Mouse (Mus musculus): ENCODE results near the gene Ednra. TPM values are rescaled to one million over a fixed set of nuclear protein-coding genes. Genes with fewer than 3 reads are reported as not detected.
"Not testable (repeated sequence)": the region's sequence is repeated elsewhere in the genome, so short reads cannot be mapped to it uniquely, and the experiment has no call there.

The Ednra gene
- polyA plus RNA-seq, 1 experiment from 2014 or later, result 2.4 TPM

DNA sequence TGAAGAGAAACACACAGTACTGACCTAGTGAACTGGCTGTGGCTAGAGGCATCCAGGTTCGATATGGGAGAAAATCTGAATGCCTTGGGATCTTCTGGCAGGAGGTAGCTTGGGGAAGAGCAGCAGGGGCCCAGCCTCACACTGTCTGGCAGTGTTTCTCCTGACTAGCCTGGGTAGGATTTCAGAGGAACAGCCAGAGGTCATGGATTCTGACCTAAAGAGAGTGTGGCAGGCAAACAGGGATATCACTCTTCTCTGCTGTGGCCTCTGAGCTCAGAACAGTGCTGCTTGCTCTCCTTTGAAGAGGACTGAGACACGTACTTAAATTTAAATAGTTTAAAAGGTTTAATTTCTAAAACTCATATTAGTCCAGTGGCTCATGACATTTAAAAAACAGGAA lies 7.2 kb downstream of the Ednra start:
- Histone ChIP-seq H3K4me1 (replicated peaks) (0 out of 2 replicates have a peak, but pooled peaks cover 5% of the 10 kb centered on the region), H3K4me2 (no peak overlapping the region), H3K27ac (no peak overlapping the region), H3K27me3 (no peaks in the 10 kb centered on the region), H3K4me3 (replicated peaks) (no peak overlapping the region), H3K9me3 (replicated peaks) (no peaks in the 10 kb centered on the region), H3K36me3 (no peaks in the 10 kb centered on the region), H3K9ac (no peak overlapping the region)
- 60% methylated on average over 2 of the region's 2 CpGs for WGBS (ENCODE audit: insufficient replicate concordance)
- DNase-seq (no peak), ATAC-seq (ENCODE audit: low read depth) (no peak)

GRCm38 (mm10) chr8:77714455-77714854 lies 9.8 kb downstream of the Ednra start:
- H3K4me3 ChIP-seq (replicated peaks), result no peak overlapping the region
- H3K36me3 ChIP-seq, result no peaks in the 10 kb centered on the region
- ATAC-seq (ENCODE audit: low read depth), result no peak
- H3K9ac ChIP-seq, result no peak overlapping the region
- no peak overlapping the region for H3K4me2 ChIP-seq
- H3K9me3 ChIP-seq (replicated peaks), result no peaks in the 10 kb centered on the region
- H3K27me3 ChIP-seq, result no peaks in the 10 kb centered on the region
- H3K27ac ChIP-seq, result no peak overlapping the region
- H3K4me1 ChIP-seq (replicated peaks), result 0 out of 2 replicates have a peak, but pooled peaks cover 3% of the 10 kb centered on the region
- DNase-seq, result no peak
- 66% methylated on average over 7 of the region's 7 CpGs for WGBS (ENCODE audit: insufficient replicate concordance)

- Histone ChIP-seq H3K4me1 (replicated peaks) (no peaks in the 10 kb centered on the region), H3K27me3 (no peaks in the 10 kb centered on the region), H3K36me3 (no peaks in the 10 kb centered on the region), H3K4me2 (no peak overlapping the region), H3K9me3 (replicated peaks) (no peaks in the 10 kb centered on the region), H3K9ac (no peak overlapping the region), H3K4me3 (replicated peaks) (no peak overlapping the region), H3K27ac (no peak overlapping the region)
- 36% methylated on average over 5 of the region's 5 CpGs for WGBS (ENCODE audit: insufficient replicate concordance)
- DNase-seq (no peak), ATAC-seq (ENCODE audit: low read depth) (no peak)
Observed at GRCm38 (mm10) chr8:77713688-77714087, 10.6 kb downstream of the Ednra start.

- Histone ChIP-seq H3K36me3 (no peaks in the 10 kb centered on the region), H3K4me1 (replicated peaks) (no peaks in the 10 kb centered on the region), H3K27ac (no peak overlapping the region), H3K9me3 (replicated peaks) (no peaks in the 10 kb centered on the region), H3K4me3 (replicated peaks) (no peak overlapping the region), H3K9ac (no peak overlapping the region), H3K4me2 (no peak overlapping the region), H3K27me3 (no peaks in the 10 kb centered on the region)
- no peak for DNase-seq
- WGBS (ENCODE audit: insufficient replicate concordance), result 59% methylated on average over 4 of the region's 4 CpGs
- no peak for ATAC-seq (ENCODE audit: low read depth)
Observed at GRCm38 (mm10) chr8:77704768-77705167, 19.5 kb downstream of the Ednra start.

- ATAC-seq (ENCODE audit: low read depth) (no peak), DNase-seq (no peak)
- Histone ChIP-seq H3K27me3 (no peaks in the 10 kb centered on the region), H3K4me3 (replicated peaks) (no peak overlapping the region), H3K4me2 (no peak overlapping the region), H3K36me3 (no peaks in the 10 kb centered on the region), H3K9me3 (replicated peaks) (no peaks in the 10 kb centered on the region), H3K27ac (no peak overlapping the region), H3K9ac (no peak overlapping the region), H3K4me1 (replicated peaks) (no peaks in the 10 kb centered on the region)
- WGBS (ENCODE audit: insufficient replicate concordance), result 71% methylated on average over 10 of the region's 10 CpGs
Observed at GRCm38 (mm10) chr8:77698028-77698427, 26.2 kb downstream of the Ednra start.

- WGBS (ENCODE audit: insufficient replicate concordance), result 69% methylated on average over 4 of the region's 4 CpGs
- no peak overlapping the region for H3K4me3 ChIP-seq (replicated peaks)
- H3K4me2 ChIP-seq, result no peak overlapping the region
- H3K36me3 ChIP-seq, result no peaks in the 10 kb centered on the region
- no peaks in the 10 kb centered on the region for H3K27me3 ChIP-seq
- ATAC-seq (ENCODE audit: low read depth) (no peak), DNase-seq (no peak)
- no peaks in the 10 kb centered on the region for H3K9me3 ChIP-seq (replicated peaks)
- H3K9ac ChIP-seq, result no peak overlapping the region
- no peak overlapping the region for H3K27ac ChIP-seq
- H3K4me1 ChIP-seq (replicated peaks), result no peaks in the 10 kb centered on the region
Observed at GRCm38 (mm10) chr8:77696182-77696581, 28.1 kb downstream of the Ednra start.

- H3K4me3 ChIP-seq (replicated peaks), result no peak overlapping the region
- H3K4me2 ChIP-seq, result no peak overlapping the region
- H3K27me3 ChIP-seq, result no peaks in the 10 kb centered on the region
- DNase-seq (no peak), ATAC-seq (ENCODE audit: low read depth) (no peak)
- 51% methylated on average over 5 of the region's 5 CpGs for WGBS (ENCODE audit: insufficient replicate concordance)
- no peak overlapping the region for H3K9ac ChIP-seq
- no peaks in the 10 kb centered on the region for H3K4me1 ChIP-seq (replicated peaks)
- H3K9me3 ChIP-seq (replicated peaks), result no peaks in the 10 kb centered on the region
- no peak overlapping the region for H3K27ac ChIP-seq
- H3K36me3 ChIP-seq, result no peaks in the 10 kb centered on the region
Observed at GRCm38 (mm10) chr8:77695486-77696058, 28.7 kb downstream of the Ednra start.

DNA sequence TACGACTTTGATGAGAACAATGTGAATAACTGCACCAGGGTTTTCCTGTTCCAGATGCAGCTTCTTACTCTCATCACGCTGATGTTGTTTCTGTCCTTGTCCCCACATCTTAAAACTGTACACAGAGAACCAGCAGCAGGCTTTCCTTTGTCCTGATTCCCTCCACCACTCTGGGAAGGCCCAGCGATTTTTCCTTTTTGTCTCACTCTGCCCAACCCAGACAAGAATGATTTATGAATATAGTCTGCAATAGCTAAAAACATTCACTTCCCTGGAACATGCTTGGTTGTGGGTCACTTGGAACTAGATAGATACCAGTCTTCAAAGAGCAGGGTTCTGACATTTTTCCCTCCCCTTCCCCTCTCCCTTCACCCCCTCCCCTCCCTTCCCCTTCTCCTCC lies 29.2 kb downstream of the Ednra start:
- ATAC-seq (ENCODE audit: low read depth) (no peak), DNase-seq (no peak)
- H3K9me3 ChIP-seq (replicated peaks), result no peaks in the 10 kb centered on the region
- no peak overlapping the region for H3K9ac ChIP-seq
- H3K36me3 ChIP-seq, result no peaks in the 10 kb centered on the region
- H3K4me3 ChIP-seq (replicated peaks), result no peak overlapping the region
- 62% methylated on average over 3 of the region's 3 CpGs for WGBS (ENCODE audit: insufficient replicate concordance)
- H3K4me1 ChIP-seq (replicated peaks), result no peaks in the 10 kb centered on the region
- no peak overlapping the region for H3K4me2 ChIP-seq
- H3K27ac ChIP-seq, result no peak overlapping the region
- H3K27me3 ChIP-seq, result no peaks in the 10 kb centered on the region

GRCm38 (mm10) chr8:77694588-77694987 lies 29.7 kb downstream of the Ednra start:
- no peak overlapping the region for H3K4me2 ChIP-seq
- WGBS (ENCODE audit: insufficient replicate concordance), result 78% methylated on average over 4 of the region's 4 CpGs

DNA sequence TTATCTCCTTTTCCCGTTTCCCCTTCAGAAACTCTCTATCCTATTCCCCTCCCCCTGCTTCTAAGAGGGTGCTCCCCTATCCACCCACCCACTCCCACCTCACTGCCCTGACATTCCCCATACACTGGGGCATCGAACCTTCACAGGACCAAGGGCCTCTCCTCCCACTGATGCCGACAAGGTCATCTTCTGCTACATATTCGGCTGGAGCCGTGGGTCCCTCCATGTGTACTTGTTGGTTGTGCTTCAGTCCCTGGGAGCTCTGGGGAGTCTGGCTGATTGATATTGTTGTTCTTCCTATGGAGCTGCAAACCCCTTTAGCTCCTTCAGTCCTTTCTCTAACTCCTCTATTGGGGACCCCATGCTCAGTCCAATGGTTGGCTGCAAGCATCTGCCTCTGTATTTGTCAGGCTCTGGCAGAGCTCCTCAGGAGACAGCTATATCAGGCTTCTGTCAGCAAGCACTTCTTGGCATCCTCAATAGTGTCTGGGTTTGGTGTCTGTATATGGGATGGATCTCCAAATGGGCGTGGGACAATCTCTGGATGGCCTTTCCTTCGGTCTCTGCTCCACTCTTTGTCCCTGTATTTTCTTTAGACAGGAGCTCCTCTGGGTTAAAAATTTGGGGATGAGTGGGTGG lies 34.7 kb downstream of the Ednra start:
- H3K4me3 ChIP-seq (replicated peaks); H3K9ac ChIP-seq; H3K4me2 ChIP-seq; H3K9me3 ChIP-seq (replicated peaks); H3K4me1 ChIP-seq (replicated peaks); H3K27me3 ChIP-seq; DNase-seq; H3K36me3 ChIP-seq; ATAC-seq (ENCODE audit: low read depth); H3K27ac ChIP-seq: not testable (repeated sequence)
- WGBS (ENCODE audit: insufficient replicate concordance), result 57% methylated on average over 7 of the region's 7 CpGs

More at GRCm38 (mm10) chr8:77694588-77694987, 29.7 kb downstream of the Ednra start:
- no peaks in the 10 kb centered on the region for H3K4me1 ChIP-seq (replicated peaks)
- H3K4me3 ChIP-seq (replicated peaks), result no peak overlapping the region
- no peaks in the 10 kb centered on the region for H3K36me3 ChIP-seq
- H3K9me3 ChIP-seq (replicated peaks), result no peaks in the 10 kb centered on the region
- no peak for DNase-seq
- H3K9ac ChIP-seq, result no peak overlapping the region
- no peak overlapping the region for H3K27ac ChIP-seq
- ATAC-seq (ENCODE audit: low read depth), result no peak
- H3K27me3 ChIP-seq, result no peaks in the 10 kb centered on the region

DNA sequence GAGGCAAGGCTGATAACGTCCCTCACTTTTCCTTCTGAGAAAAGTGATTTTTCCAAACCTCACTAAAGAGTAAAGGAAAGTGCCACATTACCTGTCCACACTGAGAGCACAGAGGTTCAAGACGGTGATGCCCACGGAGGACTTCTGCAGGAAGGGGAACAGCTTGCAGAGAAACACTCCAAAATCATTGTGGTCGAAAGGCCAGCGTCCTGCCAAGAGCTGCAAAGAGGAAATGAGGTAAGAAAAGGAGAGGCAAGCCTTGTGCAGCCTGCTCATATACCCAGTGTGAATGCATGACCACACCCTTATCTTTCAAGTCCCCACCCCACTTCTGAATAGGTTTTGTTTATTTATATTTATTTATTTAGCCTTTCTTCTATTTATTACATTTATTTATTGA lies 35.3 kb downstream of the Ednra start:
- Histone ChIP-seq H3K27me3 (no peaks in the 10 kb centered on the region), H3K4me1 (replicated peaks) (no peaks in the 10 kb centered on the region), H3K4me2 (no peak overlapping the region), H3K9ac (no peak overlapping the region), H3K27ac (no peak overlapping the region), H3K9me3 (replicated peaks) (no peaks in the 10 kb centered on the region), H3K36me3 (no peaks in the 10 kb centered on the region), H3K4me3 (replicated peaks) (no peak overlapping the region)
- no peak for ATAC-seq (ENCODE audit: low read depth)
- WGBS (ENCODE audit: insufficient replicate concordance), result 20% methylated on average over 5 of the region's 5 CpGs
- DNase-seq, result no peak

- DNase-seq (no peak), ATAC-seq (ENCODE audit: low read depth) (no peak)
- no peak overlapping the region for H3K4me3 ChIP-seq (replicated peaks)
- no peaks in the 10 kb centered on the region for H3K4me1 ChIP-seq (replicated peaks)
- no peaks in the 10 kb centered on the region for H3K27me3 ChIP-seq
- H3K27ac ChIP-seq, result no peak overlapping the region
- no peak overlapping the region for H3K9ac ChIP-seq
- WGBS (ENCODE audit: insufficient replicate concordance), result 72% methylated on average over 6 of the region's 6 CpGs
- H3K36me3 ChIP-seq, result no peaks in the 10 kb centered on the region
- H3K4me2 ChIP-seq, result no peak overlapping the region
- no peaks in the 10 kb centered on the region for H3K9me3 ChIP-seq (replicated peaks)
Observed at GRCm38 (mm10) chr8:77684372-77684771, 39.9 kb downstream of the Ednra start.

All from liver, embryonic 13.5 days (tissue).